Mouse (Mus musculus) heart, postnatal 14 days (tissue): ENCODE data around the gene Ldb2. TPM values are rescaled to one million over a fixed set of nuclear protein-coding genes. Genes with fewer than 3 reads are reported as not detected.

Source experiments
- DNase-seq, 2 experiments: peaks; one replicate each; pipeline ENCODE4 v3.0.0; 2021 to 2022
- intact Hi-C: fragments of 180-260 bp; cut with DNase I; formaldehyde crosslinking; loops from one replicate; pipeline ENCODE4 v1.15.1; 2025
- total RNA-seq, 2 experiments: library from RNA; stranded (reverse); gene quantifications; 2 replicates each; pipeline ENCODE4 v1.2.3; 2021

Ldb2 gene
- total RNA-seq, 2 experiments from 2014 or later: 12.7 to 14.4 TPM

DNA sequence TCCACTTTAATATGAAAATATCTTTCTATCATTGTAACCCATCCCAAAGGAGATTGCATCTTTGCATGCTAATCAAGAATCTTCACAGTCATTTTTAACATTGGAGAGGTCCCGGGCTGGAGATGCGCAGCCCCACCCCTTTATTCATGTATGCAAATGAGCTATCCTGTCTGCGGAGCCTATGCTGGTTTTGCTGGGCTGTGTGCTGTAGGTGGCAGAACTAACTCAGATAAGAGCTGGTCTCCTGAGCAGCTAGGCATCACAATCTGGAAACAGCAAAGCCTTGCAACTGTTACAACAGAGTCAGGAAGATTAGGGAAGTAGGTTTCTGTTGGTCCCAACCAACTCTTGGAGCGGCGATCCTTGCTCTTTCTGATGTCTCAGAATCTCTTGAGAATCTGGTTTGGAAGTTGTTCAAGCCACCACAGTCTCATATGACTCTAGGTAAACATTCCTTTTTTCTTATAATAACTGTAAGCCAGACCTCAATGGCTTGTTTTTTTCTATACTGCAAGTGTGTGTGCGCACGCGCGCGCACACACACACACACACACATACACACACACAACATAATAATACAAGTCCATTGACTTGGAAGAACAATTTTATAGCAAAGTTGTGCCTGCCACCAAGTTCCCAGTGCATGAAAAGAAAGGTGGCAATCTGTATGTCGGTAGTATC is 315.9 kb downstream of the Ldb2 start:
- no peak for DNase-seq
- intact Hi-C loops: loop anchor here (5.0 kb wide), 1 partner anchor 789 kb away; no protein-coding TSS in a partner anchor

- intact Hi-C loops: loop anchor here (5.0 kb wide), 1 partner anchor 791 kb away; no protein-coding TSS in a partner anchor
- DNase-seq: no peak
Measured at GRCm38 (mm10) chr5:44481406-44481805, 318.1 kb downstream of the Ldb2 start.

DNA sequence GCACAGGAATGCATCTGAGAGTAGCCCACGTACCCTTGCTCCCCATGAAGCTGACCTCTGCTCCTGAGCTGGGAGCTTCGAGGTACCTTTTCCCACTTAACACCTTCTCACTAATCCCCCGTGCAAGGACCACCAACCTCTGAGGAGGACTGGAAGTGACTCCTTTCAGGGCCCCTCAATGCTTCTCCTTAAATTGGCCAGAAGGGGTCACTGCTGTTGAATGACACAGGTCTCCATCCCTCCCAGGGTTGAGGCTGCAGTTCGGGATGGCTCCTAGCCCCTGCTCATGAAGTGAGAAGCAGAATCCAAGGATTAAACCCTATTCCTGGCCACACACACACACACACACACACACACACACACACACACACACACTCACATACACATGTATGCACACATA is 323.1 kb downstream of the Ldb2 start:
- DNase-seq: peak in 1 of 2 experiments; percentile 13
- intact Hi-C loops: loop anchor here (5.0 kb wide), 2 partner anchors 806 to 926 kb away; no protein-coding TSS in a partner anchor

DNA sequence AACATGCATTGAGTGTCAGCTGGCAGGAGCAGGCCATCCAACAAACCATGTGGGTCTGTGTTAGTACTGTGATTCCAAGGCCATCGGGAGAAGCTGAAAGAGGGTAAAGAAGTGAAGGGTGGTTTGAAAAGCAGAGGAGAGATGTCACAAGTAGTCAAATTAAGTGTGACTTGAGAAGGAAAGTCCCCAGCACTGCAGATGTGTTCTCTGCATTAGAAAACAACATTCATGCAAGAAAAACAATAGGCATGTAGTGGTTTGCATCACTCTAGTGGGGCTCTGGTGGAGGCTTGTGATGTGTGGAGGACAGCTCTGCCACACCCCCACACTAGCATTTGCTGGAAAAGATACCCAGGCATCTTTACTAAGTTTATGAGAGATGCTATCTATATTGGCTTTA is 323.9 kb downstream of the Ldb2 start:
- intact Hi-C loops: loop anchor here (5.0 kb wide), 2 partner anchors 807 to 927 kb away; no protein-coding TSS in a partner anchor
- no peak for DNase-seq

GRCm38 (mm10) chr5:44473857-44474762 is 325.4 kb downstream of the Ldb2 start:
- DNase-seq: no peak
- intact Hi-C loops: no loop called here

DNA sequence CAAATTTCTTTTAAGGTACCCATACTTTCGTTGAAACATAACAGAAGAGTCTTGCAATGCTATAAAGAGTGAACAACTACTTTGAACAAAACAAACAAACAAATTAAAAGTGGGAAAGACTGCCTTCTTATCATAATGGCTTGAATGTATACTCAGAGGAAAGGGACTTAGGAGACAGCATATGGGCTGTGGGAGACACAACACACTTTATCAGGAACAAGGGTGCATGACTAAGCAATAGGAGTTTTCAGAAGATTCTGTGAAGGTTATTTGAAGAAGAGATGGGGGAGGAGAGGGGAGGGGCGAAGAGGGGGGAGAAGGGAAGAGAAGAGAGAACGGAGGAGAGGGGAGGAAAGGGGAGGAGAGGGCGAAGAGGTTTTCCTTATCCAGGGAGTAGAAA is 334.2 kb downstream of the Ldb2 start:
- intact Hi-C loops: no loop called here

More for the DNA sequence above, 334.2 kb downstream of the Ldb2 start:
- DNase-seq: no peak
